Mouse (Mus musculus): ENCODE results near the gene Nox4.

Gene Nox4

GRCm38 (mm10) chr7:87245856-87246579, at the start of gene Nox4:
TSS of gene Nox4 (plus strand) at chr7:87246096.
- DNase-seq (ENCODE audit: low spot score): no peak

DNA sequence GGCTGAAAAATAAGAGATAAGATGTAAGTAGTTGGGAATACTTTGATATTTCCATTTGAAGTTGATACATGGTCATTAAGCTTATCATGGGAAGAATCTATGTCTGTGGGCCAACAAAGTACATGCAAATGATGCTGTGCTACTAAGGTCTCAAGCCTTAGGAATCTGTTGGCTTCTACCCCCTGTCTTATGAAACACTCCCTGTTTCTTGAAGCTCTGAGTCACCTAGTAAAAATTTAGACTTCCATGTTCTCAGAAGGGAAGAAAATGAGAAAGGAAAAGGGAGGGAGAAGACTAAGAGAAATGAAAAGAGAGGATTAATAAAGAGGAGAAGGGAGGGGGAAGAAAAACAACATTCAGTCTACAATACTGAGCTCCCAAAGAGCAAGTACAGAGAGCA, 41.1 kb upstream of the Nox4 start:
- no peak for DNase-seq (ENCODE audit: low spot score)

GRCm38 (mm10) chr7:87221712-87222111, 24.2 kb upstream of the Nox4 start:
- DNase-seq (ENCODE audit: low spot score): no peak

- no peak for DNase-seq (ENCODE audit: low spot score)
These were observed 23.1 kb upstream of the Nox4 start for GRCm38 (mm10) chr7:87222751-87223150.

- DNase-seq (ENCODE audit: low spot score): no peak
These were observed 20.3 kb upstream of the Nox4 start for GRCm38 (mm10) chr7:87225617-87226016.

DNA sequence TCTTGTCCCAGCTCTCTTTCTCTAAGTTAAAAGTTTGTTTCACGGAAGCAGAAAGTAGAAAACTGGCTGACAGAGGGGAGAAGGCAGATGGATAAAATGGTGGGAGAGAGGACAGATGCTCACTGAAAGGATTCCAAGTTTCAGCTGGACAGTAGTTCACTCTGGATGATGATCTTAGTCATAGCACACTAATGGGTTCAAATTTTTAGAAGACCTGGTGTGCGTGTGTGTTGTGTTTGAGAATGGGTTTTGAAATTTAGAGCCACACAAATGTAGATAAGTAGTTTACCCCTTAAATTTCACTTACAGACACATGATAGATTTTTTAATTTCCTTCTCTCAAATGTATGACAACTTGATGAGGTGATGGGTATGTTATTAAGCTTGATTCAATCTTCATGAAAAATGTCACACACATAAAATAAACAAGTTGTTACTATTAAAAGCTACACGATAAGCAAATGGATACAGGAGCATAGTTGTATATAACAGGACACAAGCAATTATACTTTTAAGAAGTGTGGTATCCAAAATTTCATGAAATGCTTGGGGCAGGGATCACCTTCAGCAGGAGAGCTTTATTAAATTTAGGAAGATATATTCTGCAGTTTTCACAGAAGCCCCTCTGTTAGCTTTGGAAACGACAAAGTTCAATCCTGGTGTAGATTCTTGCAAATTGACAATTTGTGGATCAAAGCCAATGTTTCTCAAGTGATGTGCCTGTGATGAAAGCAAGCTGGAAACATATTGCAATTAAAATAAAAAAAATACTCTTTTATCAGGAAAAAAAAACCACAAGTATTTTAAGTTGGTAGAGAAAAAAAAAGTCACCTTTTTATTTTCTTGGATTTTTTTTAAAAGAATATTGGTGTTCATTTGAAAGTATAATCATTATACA, 18.6 kb upstream of the Nox4 start:
- DNase-seq (ENCODE audit: low spot score): no peak

DNA sequence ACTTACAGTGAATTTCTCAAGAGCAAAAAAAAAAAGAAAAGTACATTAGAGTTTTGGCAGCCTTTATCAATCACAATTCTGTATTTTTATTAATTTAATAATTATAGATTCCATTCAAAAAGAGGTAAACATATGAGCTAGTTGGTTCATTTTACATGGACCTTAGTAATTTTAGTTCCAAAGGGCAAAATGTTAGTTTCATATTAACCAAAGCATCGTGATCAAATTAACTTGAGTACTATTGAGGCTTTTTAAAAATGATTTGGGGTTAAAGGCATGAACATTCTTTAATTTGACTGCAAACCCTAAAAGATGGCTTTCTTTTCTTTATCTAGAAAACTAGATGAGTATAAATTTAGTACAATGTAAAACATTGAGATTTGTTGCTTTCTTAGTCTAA, 16.4 kb upstream of the Nox4 start:
- no peak for DNase-seq (ENCODE audit: low spot score)

DNA sequence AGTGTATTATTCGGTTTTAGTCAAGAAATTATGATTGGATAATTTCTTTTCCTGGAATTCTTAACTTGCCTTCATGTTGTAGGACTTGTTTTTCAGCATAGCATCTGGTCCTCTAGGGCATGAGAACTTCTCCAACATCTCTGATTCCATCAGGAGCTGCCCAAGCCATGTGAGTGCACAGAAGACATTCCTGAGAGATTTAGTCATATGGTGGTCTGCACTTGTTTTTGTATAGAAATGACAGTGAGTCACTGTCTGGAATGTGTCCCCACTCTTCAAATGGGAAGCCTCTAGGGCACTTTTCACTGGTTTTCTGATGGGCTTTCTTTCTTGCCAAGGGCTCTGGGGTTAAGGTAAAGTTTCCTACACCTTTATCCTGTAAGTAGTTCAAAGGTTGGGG, 4.8 kb upstream of the Nox4 start:
- no peak for DNase-seq (ENCODE audit: low spot score)

GRCm38 (mm10) chr7:87246580-87246934, 661 bp downstream of the Nox4 start:
- DNase-seq (ENCODE audit: low spot score): no peak

DNA sequence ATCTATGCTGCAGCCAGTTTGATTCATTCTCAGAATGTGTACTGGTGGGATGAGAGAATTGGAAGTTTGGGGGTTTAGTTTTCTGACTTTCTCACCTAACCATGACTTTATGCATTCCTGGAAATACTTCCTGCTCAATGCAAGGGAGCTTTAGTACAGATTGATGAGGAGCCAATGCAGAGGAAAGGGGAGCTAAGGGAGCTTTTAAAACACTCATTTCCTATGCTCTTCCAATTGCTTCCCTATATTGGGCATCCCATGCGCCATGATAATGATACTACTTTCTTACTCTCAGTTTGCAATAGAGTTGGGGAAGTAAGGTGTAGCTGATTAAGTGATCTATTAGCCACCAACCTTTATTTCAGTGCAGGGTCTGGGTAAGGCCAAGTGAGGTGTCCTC, 1.0 kb downstream of the Nox4 start:
- no peak for DNase-seq (ENCODE audit: low spot score)

- DNase-seq (ENCODE audit: low spot score): no peak
These were observed 2.0 kb downstream of the Nox4 start for GRCm38 (mm10) chr7:87247926-87248325.

DNA sequence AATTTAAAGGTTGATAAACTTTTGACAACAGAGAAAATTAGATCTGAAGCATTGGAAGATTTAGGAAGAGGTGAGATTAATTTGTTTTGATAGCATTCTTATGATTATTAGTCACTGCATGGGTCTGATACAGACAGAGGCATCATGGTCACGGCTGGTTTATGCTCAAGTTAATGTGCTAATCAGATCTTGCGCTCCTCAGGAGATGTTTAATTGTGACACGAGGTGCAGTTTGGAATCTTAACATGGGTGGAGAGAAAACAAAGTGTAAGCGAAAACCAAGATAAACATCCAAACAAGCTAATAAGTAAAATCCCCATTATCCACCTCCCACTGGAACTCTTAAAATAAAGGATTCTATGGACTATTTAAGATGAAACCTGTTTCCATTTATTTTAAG, 6.2 kb downstream of the Nox4 start:
- no peak for DNase-seq (ENCODE audit: low spot score)

DNA sequence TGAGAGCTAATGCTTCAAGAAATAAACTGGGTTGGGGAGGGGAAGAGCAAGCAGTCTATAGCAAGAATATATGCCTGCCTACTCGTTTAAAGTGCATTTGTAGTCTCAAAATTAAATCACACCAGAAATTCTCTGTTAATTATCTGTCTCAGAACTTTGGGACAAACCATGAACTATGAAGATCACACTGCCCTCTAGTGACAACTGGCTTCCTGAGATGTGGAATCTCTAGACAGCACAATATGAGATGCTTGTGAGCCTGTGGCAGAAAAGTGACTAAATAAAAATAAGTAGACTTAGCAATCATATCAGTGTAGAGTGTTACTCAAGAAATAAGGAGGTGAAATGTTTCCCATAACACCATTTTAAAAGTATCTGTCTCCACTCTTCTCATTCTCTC, 31.3 kb downstream of the Nox4 start:
- no peak for DNase-seq (ENCODE audit: low spot score)

DNA sequence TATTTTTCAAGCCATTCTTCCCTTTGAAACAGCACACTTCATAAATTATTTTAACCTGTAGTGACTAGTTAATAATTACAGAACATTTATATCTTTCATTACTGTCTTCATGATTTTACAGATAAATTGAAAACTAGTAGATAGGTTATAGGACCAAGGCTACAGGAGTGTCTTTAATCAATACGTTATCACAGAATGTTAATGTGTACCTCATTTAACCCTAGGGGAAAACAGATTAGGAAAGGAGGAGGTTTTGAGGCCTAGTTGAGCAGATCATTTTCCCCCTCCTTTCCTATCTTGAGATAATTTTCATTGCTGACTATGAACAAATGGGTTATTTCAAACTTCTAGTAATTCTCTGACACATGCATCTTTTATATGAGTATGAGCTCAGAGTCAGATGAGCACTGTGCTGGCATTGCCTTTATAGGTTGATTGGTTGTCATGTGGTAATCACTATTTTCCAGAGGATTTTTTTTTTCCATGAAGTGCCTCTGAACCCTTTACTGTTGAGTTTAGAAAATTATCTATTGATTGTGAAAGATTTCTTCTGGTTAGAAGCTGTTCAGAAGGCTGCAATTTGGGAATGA, 57.9 kb downstream of the Nox4 start:
- DNase-seq (ENCODE audit: low spot score): no peak

GRCm38 (mm10) chr7:87321571-87321970, 75.7 kb downstream of the Nox4 start:
- no peak for DNase-seq (ENCODE audit: low spot score)

- no peak for DNase-seq (ENCODE audit: low spot score)
These were observed 76.2 kb downstream of the Nox4 start for GRCm38 (mm10) chr7:87322085-87322484.

- DNase-seq (ENCODE audit: low spot score): no peak
These were observed 85.1 kb downstream of the Nox4 start for GRCm38 (mm10) chr7:87330782-87331558.

DNA sequence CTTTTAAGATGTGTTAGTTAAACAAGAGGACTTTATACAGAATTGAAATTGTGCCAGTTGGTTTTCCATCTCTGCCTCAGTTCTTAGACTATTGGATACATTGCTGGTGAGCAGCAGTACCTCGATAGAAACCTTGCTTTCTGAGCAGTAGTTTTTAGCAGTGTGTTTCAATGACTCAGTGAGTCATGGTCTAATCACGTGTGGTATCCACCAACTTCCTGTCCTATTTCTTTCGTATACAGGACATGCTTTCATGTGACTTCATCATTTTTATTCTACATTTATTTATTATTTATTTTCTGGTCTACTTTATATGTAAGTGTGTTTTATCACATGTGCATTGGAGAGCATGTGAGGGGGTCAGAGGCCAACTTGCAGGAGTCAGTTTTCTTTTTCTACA, 99.7 kb downstream of the Nox4 start:
- no peak for DNase-seq (ENCODE audit: low spot score)

- DNase-seq (ENCODE audit: low spot score): no peak
These were observed 106.9 kb downstream of the Nox4 start for GRCm38 (mm10) chr7:87352818-87353217.

DNA sequence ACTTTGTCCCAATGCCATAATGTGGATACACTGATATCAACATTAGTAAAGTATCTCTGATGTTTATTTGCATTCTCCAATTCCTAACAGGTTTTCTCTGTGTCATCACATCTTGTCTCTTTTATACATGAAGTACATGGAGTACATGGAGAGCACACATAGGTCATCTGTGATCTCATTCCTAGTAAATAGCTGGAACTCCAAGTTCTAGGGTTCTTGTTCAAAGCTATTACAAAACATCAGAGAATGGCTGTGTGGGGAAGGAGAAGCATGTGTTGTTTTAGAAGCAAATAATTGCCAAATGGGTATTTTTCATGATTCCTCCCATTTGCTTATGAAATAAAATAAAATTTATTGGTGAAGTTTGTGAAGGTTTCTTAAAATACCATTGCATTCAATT, 121.9 kb downstream of the Nox4 start:
- DNase-seq (ENCODE audit: low spot score): no peak

DNA sequence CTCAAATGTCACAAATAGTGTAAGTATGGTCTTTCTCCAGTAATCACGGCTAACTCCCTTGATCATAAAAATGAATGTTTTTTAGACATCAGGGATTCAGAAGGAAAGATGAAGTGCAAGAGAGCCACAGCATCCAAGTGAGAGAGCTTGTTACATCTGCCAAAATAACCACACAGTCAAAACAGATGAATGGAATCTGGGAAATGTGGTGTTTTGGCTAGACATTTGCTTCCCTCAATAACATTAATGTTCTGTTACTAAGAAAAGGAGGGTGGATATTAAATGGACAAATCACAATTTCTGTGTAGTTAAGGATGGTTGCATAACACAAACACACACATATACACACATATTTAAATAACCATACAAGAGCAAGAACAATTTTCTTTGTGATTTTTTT, 123.2 kb downstream of the Nox4 start:
- no peak for DNase-seq (ENCODE audit: low spot score)

DNA sequence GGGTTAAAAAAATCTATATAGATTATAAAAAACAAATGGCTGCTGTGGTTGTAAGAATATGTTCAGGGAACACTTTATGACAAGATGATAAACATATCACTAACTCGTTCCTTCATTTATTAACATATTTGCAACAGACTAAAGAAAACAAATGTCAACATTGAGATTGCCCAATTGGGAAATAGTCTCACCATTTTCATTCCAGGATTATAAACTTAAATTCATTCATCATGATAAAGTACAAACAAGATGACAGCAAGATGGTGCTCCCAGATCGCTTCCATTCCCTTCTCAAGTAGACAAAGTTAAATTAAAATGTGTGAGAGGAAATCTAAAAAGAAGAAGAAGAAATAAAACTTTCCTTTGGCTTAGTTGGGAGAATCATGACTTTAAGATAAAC, 124.9 kb downstream of the Nox4 start:
- no peak for DNase-seq (ENCODE audit: low spot score)

All from T-cell, adult 2 months (primary cell).